Mouse (Mus musculus) erythroblast, embryonic 14.5 days (primary cell): ENCODE results near the gene Rexo1.

ENCODE experiments used
- GATA1 ChIP-seq: IDR thresholded peaks from 2 replicates; pipeline ENCODE4 v1.6.1; 2012; ENCODE audit warnings: low read length, inconsistent platforms, mixed read lengths
- TAL1 ChIP-seq: IDR thresholded peaks from 3 replicates; pipeline ENCODE4 v1.6.1; 2012; ENCODE audit warnings: low read length, inconsistent platforms, mixed read lengths

DNA sequence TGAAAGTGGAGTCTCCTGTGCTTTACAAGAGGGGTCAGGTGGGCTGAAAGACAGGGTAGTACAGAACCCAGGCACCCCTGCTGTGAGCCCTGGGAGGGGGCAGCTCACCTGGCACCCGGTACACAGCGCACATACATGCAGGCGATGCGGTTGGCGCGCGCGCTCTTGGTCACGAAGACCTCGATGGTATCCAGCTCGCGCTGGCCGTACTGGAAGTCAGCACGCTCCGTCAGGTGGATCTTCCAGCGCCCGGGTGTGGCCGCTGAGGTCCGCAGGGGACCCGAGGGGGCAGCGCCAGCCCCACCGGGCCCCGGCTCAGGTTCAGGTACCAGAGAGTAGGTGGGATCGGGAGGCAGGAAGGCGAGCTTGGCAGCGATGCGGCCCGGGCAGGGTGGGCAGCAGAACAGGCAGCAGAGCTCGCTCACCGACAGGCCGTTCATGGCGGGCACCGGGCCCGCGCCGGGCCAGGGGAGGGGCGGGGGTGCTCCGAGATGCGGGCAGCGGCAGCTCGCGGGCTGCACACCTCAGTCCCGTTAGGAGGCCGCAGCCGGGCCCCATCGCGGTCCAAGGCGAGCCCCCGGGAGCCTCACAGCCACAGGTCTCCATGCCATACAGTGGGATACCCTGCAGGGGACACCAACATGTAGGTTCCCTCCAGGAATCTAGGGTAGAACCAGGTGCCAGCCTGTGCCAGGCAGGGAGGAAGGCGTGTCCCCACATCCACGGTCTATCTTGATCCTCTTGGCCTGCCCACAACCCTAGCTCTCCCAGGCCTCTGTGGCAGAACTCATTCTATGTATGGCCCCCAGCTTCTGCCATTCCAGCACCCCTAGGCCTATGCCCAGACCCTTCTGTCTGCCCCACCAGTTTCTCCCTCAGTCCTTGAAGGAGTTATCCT lies 25.3 kb upstream of the Rexo1 start:
- TF ChIP-seq GATA1, result no peak
- TF ChIP-seq TAL1, result no peak
